Mouse (Mus musculus) hematopoietic multipotent progenitor cell, adult 10-12 weeks (in vitro differentiated cells): ENCODE measurements around the gene Olfr134. TPM values are rescaled to one million over a fixed set of nuclear protein-coding genes. Genes with fewer than 3 reads are reported as not detected.

ENCODE experiments used
- polyA plus RNA-seq: library from polyadenylated mRNA; stranded (reverse); fragments of >175 nt; gene quantifications from 2 replicates; pipeline ENCODE4 v1.2.3, GENCODE M21; 2012; ENCODE audit warnings: low replicate concordance

Gene Olfr134
- polyA plus RNA-seq, result not detected in 2 replicates

GRCm38 (mm10) chr17:38171088-38171487, at the start of gene Olfr134:
Gene Olfr134 (plus strand): TSS chr17:38171388.

GRCm38 (mm10) chr17:38134426-38134825, 36.8 kb upstream of the Olfr134 start, which contains the start of gene Olfr132:
Gene Olfr132 (minus strand): TSS chr17:38134526.

DNA sequence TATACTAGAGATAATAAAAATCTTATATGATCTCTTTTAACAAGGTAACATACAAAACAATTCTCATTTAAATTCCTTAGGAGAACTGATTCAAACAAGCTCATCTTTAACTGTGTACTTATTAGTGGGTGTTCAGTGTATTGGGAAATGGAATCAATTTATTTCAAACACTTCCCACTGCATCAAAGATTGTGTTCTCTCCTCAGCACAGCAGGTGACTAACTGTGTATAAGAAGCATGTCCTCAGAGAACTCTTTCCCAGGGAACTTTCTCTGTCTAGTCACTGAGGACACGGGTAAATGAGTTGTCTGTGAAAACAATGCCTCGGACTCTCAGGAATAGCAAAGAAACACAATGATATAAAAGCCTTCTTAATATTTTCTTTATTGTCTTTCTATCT, 26.2 kb upstream of the Olfr134 start, which contains the start of gene Olfr133:
Olfr133 (plus strand) TSS at position 301 of the 400 bp plus-strand sequence.

GRCm38 (mm10) chr17:38204035-38204434, 32.8 kb downstream of the Olfr134 start, which contains the start of gene Olfr135:
Gene Olfr135 (plus strand): TSS chr17:38204335.

Other genes with a start within 250 kb of the Olfr134 start
- not detected in 2 replicates for gene Olfr761, start 218.3 kb upstream of the Olfr134 start, polyA plus RNA-seq
- gene Olfr129, start 111.3 kb upstream of the Olfr134 start, polyA plus RNA-seq, result not detected in 2 replicates
- not detected in 2 replicates for gene Olfr130, start 107.5 kb upstream of the Olfr134 start, polyA plus RNA-seq
- not detected in 2 replicates for gene Olfr131, start 82.7 kb upstream of the Olfr134 start, polyA plus RNA-seq
- gene Olfr132, start 36.9 kb upstream of the Olfr134 start, polyA plus RNA-seq, result not detected in 2 replicates
- gene Olfr133, start 26.1 kb upstream of the Olfr134 start, polyA plus RNA-seq, result not detected in 2 replicates
- gene Olfr135, start 32.9 kb downstream of the Olfr134 start, polyA plus RNA-seq, result not detected in 2 replicates
- not detected in 2 replicates for gene Olfr138, start 89.6 kb downstream of the Olfr134 start, polyA plus RNA-seq
- not detected in 2 replicates for gene Olfr137, start 136.2 kb downstream of the Olfr134 start, polyA plus RNA-seq
- gene Olfr136, start 158.4 kb downstream of the Olfr134 start, polyA plus RNA-seq, result not detected in 2 replicates
- not detected in 2 replicates for gene Esp36, start 248.8 kb downstream of the Olfr134 start, polyA plus RNA-seq